Mouse (Mus musculus) forebrain, embryonic 12.5 days (tissue): ENCODE measurements around the gene Nipbl. TPM values are rescaled to one million over a fixed set of nuclear protein-coding genes. Genes with fewer than 3 reads are reported as not detected.
"Not testable (repeated sequence)": the region's sequence is repeated elsewhere in the genome, so short reads cannot be mapped to it uniquely, and the experiment has no call there.

Experiments
- ATAC-seq: fragments of 200-750 bp; cut with Nextera tagmentation; 2 replicates; pipeline ENCODE4 v1.8.0; 2017; ENCODE audit warnings: moderate TSS enrichment; ENCODE audit not compliant: low FRiP score
- H3K27ac ChIP-seq: fragments of 300-500 bp; sonication (generic); 2 replicates; pipeline ENCODE4 v1.5.1; 2016; ENCODE audit warnings: mild to moderate bottlenecking
- H3K27me3 ChIP-seq: fragments of 300-500 bp; sonication (generic); 2 replicates; pipeline ENCODE4 v1.6.1; 2016; ENCODE audit warnings: mild to moderate bottlenecking
- H3K36me3 ChIP-seq: fragments of 300-500 bp; sonication (generic); replicated peaks from 2 replicates; pipeline ENCODE4 v1.6.1; 2016; ENCODE audit warnings: mild to moderate bottlenecking
- H3K4me1 ChIP-seq: fragments of 300-500 bp; sonication (generic); 2 replicates; pipeline ENCODE4 v1.6.1; 2016
- H3K4me2 ChIP-seq: fragments of 300-500 bp; sonication (generic); 2 replicates; pipeline ENCODE4 v1.6.1; 2016; ENCODE audit warnings: mild to moderate bottlenecking, moderate library complexity
- H3K4me3 ChIP-seq: fragments of 300-500 bp; sonication (generic); replicated peaks from 2 replicates; pipeline ENCODE4 v1.5.1; 2016; ENCODE audit warnings: mild to moderate bottlenecking
- H3K9ac ChIP-seq: fragments of 300-500 bp; sonication (generic); 2 replicates; pipeline ENCODE4 v1.6.1; 2016; ENCODE audit warnings: mild to moderate bottlenecking
- H3K9me3 ChIP-seq: fragments of 300-500 bp; sonication (generic); 2 replicates; pipeline ENCODE4 v1.6.1; 2016
- WGBS: fragments of 180-500 bp; shearing (Covaris S2); methylation state at CpG from one replicate; pipeline ENCODE4 v1.1.7; 2016; 5-methylcytosine and 5-hydroxymethylcytosine counted together
- polyA plus RNA-seq: library from polyadenylated mRNA; unstranded; fragments of >200 nt; fragmentation: Nextera tagmentation; extraction: Ambion mirVana; gene quantifications from 2 replicates; pipeline ENCODE4 v1.2.1, GENCODE M21; 2016

Gene Nipbl
- polyA plus RNA-seq, 1 experiment from 2014 or later, result 25.0 TPM

DNA sequence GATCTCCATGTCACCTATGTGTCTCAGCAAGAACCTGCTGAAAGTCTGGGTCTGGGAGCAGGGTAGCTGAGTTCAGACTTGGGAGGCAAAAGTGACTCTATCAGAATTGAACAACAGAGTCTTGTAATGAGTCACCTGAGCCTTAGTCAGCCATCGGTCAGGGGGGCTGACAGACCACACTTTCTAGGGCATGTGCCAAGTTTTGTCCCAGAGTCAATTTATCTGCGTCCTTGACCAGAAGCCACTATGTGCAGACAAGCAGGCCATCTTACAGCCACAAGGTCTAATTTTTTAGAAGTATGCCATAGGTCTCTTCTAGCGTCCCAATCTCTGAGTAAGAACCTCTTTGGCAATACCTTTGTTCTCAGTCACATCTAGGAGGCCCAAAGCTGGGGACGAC, 166.3 kb downstream of the Nipbl start:
- H3K4me3 ChIP-seq, H3K36me3 ChIP-seq, ATAC-seq, H3K4me2 ChIP-seq, H3K27me3 ChIP-seq, H3K9me3 ChIP-seq, H3K9ac ChIP-seq, H3K4me1 ChIP-seq, H3K27ac ChIP-seq: not testable (repeated sequence)
- 95% methylated on average over 4 of the region's 4 CpGs for WGBS

DNA sequence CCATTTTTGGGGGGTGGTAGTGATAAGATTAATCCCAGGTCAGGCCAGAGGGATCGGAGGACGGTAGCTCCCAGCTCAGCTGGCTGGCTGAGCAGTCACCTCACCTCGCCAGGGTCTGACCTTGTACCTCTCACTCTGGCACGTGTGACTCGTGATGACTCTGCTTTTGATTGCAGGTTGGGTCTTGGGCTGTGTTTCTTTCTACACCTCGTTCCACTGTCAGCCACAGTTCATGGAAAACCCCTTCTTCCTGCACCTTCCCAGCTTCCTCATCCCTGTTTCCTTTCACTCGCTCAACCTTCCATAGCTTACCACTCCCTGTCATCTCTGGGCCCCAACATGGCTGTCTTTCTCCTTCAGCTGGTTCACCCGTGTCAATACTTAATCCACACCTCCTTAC, 172.3 kb downstream of the Nipbl start:
- no peaks in the 10 kb centered on the region for H3K9me3 ChIP-seq
- H3K4me2 ChIP-seq, result no peak overlapping the region
- H3K27me3 ChIP-seq, result no peaks in the 10 kb centered on the region
- H3K4me1 ChIP-seq, result no peaks in the 10 kb centered on the region
- H3K9ac ChIP-seq, result no peak overlapping the region
- H3K36me3 ChIP-seq, result peaks cover 58% of the 10 kb centered on the region
- no peak overlapping the region for H3K27ac ChIP-seq
- ATAC-seq, result no peak
- 93% methylated on average over 8 of the region's 8 CpGs for WGBS
- no peak overlapping the region for H3K4me3 ChIP-seq

GRCm38 (mm10) chr15:8268231-8268630, 176.0 kb downstream of the Nipbl start:
- H3K27me3 ChIP-seq, result no peaks in the 10 kb centered on the region
- no peak overlapping the region for H3K4me3 ChIP-seq
- H3K4me2 ChIP-seq, result no peak overlapping the region
- no peak overlapping the region for H3K27ac ChIP-seq
- no peak overlapping the region for H3K9ac ChIP-seq
- peaks cover 83% of the 10 kb centered on the region for H3K36me3 ChIP-seq
- no peak for ATAC-seq
- H3K4me1 ChIP-seq, result no peaks in the 10 kb centered on the region
- H3K9me3 ChIP-seq, result no peaks in the 10 kb centered on the region
- WGBS, result 90% methylated on average over 8 of the region's 8 CpGs

- H3K36me3 ChIP-seq, result peaks cover 84% of the 10 kb centered on the region
- ATAC-seq, result no peak
- no peak overlapping the region for H3K9ac ChIP-seq
- no peaks in the 10 kb centered on the region for H3K9me3 ChIP-seq
- WGBS, result 92% methylated on average over 3 of the region's 3 CpGs
- H3K4me3 ChIP-seq, result no peak overlapping the region
- no peaks in the 10 kb centered on the region for H3K4me1 ChIP-seq
- H3K27ac ChIP-seq, result no peak overlapping the region
- no peaks in the 10 kb centered on the region for H3K27me3 ChIP-seq
- no peak overlapping the region for H3K4me2 ChIP-seq
Measured at GRCm38 (mm10) chr15:8267211-8267610, 177.1 kb downstream of the Nipbl start.

DNA sequence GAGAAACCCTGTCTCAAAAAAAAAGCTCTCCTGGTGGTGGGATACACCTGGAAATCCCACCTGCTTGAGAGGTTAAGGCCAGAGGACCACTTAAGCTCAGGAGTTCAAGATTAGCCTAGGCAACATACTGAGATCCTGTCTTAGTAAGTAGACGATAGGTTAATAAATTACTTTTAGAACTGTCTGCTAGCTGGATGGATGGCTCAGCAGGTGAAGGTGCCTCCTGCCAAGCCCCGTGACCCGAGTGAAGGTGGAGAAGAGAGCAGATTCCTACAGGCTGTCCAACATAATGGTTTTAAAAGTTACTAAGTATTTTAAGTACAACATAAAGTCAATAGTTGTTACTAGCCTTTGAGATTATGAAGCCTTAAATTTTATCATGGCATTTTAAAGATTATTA, 178.3 kb downstream of the Nipbl start:
- no peak overlapping the region for H3K27ac ChIP-seq
- no peak overlapping the region for H3K4me2 ChIP-seq
- no peaks in the 10 kb centered on the region for H3K9me3 ChIP-seq
- WGBS, result 92% methylated on average over 3 of the region's 3 CpGs
- H3K4me3 ChIP-seq, result no peak overlapping the region
- no peaks in the 10 kb centered on the region for H3K4me1 ChIP-seq
- ATAC-seq, result no peak
- H3K36me3 ChIP-seq, result peaks cover 84% of the 10 kb centered on the region
- H3K27me3 ChIP-seq, result no peaks in the 10 kb centered on the region
- no peak overlapping the region for H3K9ac ChIP-seq

Other genes starting within 250 kb of the Nipbl start
- not detected in 2 replicates for gene Gm2310, start 75.5 kb upstream of the Nipbl start, polyA plus RNA-seq